Comparison of ENCODE assay signal across 11 mouse cellular contexts in genomic region chr9:77386751-77387150, GRCm38 (mm10). TPM values are rescaled to one million over a fixed set of nuclear protein-coding genes. Genes with fewer than 3 reads are reported as not detected.
DNase-seq lines count a peak whose midpoint lies in the region; ATAC-seq and TF ChIP-seq lines count a peak whose summit lies in the region.
"Had no signal": no experiment of that assay in that cellular context is flagged by ENCODE, and none has a peak within 500 bp of the region (broad histone marks: within the 10 kb centered on the region; RNA-seq: fewer than 3 reads in every experiment).

No protein-coding gene starts in this region.

- no peak overlapping the region for H3K9ac ChIP-seq in lung, embryonic 14.5 days

- H3K36me3 ChIP-seq in lung, embryonic 14.5 days (ENCODE audit: insufficient read depth) = no peaks in the 10 kb centered on the region

- H3K4me2 ChIP-seq in lung, embryonic 14.5 days = no peak overlapping the region

- DNase-seq in gastrocnemius, adult 2 months = no peak
- DNase-seq in gastrocnemius, postnatal 10 days = no peak
- DNase-seq in lung, embryonic 14.5 days = peak; percentile 76
- no peak for DNase-seq in lung, postnatal 14 days
- DNase-seq in ZHBTc4 (ENCODE audit: low read depth, low spot score) = peak; percentile 34
- peak; percentile 64 for DNase-seq in retina, embryonic 14.5 days (ENCODE audit: low spot score)
- no peak for DNase-seq in neural tube, embryonic 10.5 days (ENCODE audit: extremely low spot score, low spot score)
- DNase-seq: gastrocnemius, postnatal 36 days had no signal

- H3K9me3 ChIP-seq in lung, embryonic 14.5 days (ENCODE audit: low read depth, low read length) = no peaks in the 10 kb centered on the region

- intact Hi-C loops in gastrocnemius, adult 2 months (cut with DNase I) = loop anchor here (2.0 kb wide), 1 partner anchor 996 kb away; no protein-coding TSS in a partner anchor

- no peak overlapping the region for H3K4me3 ChIP-seq in gastrocnemius, adult 2 months
- H3K4me3 ChIP-seq in lung, embryonic 14.5 days (ENCODE audit: low read depth, low read length) = no peak overlapping the region
- H3K4me3 ChIP-seq: megakaryocyte, embryonic 14.5 days had no signal

- H3K27me3 ChIP-seq in lung, embryonic 14.5 days (ENCODE audit: insufficient read depth, low read length) = no peaks in the 10 kb centered on the region

- H3K4me1 ChIP-seq in lung, embryonic 14.5 days (ENCODE audit: insufficient read depth) = peaks cover 4% of the 10 kb centered on the region; the same call in 1 of the 2 replicates
- H3K4me1 ChIP-seq: megakaryocyte, embryonic 14.5 days had no signal

- no peak overlapping the region for H3K27ac ChIP-seq in gastrocnemius, adult 2 months
- no peak overlapping the region for H3K27ac ChIP-seq in lung, embryonic 14.5 days (ENCODE audit: low read depth)

- 4% methylated on average over 1 of the region's 1 CpGs for WGBS in lung, embryonic 14.5 days

- no peak for ATAC-seq in lung, embryonic 14.5 days (ENCODE audit: insufficient read depth)
- ATAC-seq in monocyte, adult 5-6 weeks (replicated peaks; ENCODE audit: insufficient number of reproducible peaks, low FRiP score, low TSS enrichment, poor library complexity, severe bottlenecking) = no peak
- ATAC-seq: inflammation-experienced regulatory T-cells, adult 6 months had no signal

- peak; percentile 55 for TF ChIP-seq CTCF in gastrocnemius, adult 2 months (IDR thresholded peaks at IDR 0.05)
- TF ChIP-seq CTCF in lung, embryonic 14.5 days (IDR thresholded peaks at IDR 0.05; ENCODE audit: low read depth) = peak; percentile 58

RNA-seq across cellular contexts. Expression of gene Mlip, which starts 34.0 kb away (rescaled TPM):
- 100 to 1,000 TPM in 1 of 2 experiments, 10 to 100 TPM in 1; 77.3 to 100 TPM for total RNA-seq in gastrocnemius, adult 2 months (2021)
- total RNA-seq in gastrocnemius, postnatal 10 days (2021) = 100 to 1,000 TPM; 102 to 111 TPM
- polyA plus RNA-seq in lung, embryonic 14.5 days (2014; fragmentation: Nextera tagmentation; extraction: Ambion mirVana) = 1.0 and 4.1 TPM in 2 replicates
- not detected in 3 replicates for total RNA-seq in monocyte, adult 5-6 weeks (2017)

Comparison
In these comparisons a context has a peak if more than half of its experiments do, and no peak if none do; other contexts are left out.
1. DNase-seq: peak in lung, embryonic 14.5 days (single experiment), ZHBTc4 (single experiment) and retina, embryonic 14.5 days (single experiment); none in gastrocnemius, adult 2 months (single experiment), gastrocnemius, postnatal 10 days (single experiment), lung, postnatal 14 days (single experiment) and neural tube, embryonic 10.5 days (single experiment).
2. RNA of gene Mlip, which starts 34.0 kb away (total RNA-seq): 102 to 111 TPM in gastrocnemius, postnatal 10 days and 77.3 to 100 TPM in gastrocnemius, adult 2 months; not detected in monocyte, adult 5-6 weeks; every median in the first group is over 10 times any median in the second.